Mouse (Mus musculus): Measurements from ENCODE around the gene Mlec. TPM values are rescaled to one million over a fixed set of nuclear protein-coding genes. Genes with fewer than 3 reads are reported as not detected.

The Mlec gene
- total and polyA plus RNA-seq, 2 experiments = 33.7 to 40.8 TPM

GRCm38 (mm10) chr5:115132465-115132864 lies 25.5 kb downstream of the Mlec start:
- WGBS = 93% methylated on average over 8 of the region's 8 CpGs
- Histone ChIP-seq H3K27me3 (ENCODE audit: control insufficient read depth, insufficient read depth, low read length) (no peaks in the 10 kb centered on the region), H3K79me2 (ENCODE audit: control insufficient read depth, insufficient read depth, low read length) (peaks cover 4% of the 10 kb centered on the region; the same call in 1 of the 2 replicates), H3K4me3 (ENCODE audit: insufficient read depth, low read depth, low read length) (no peak overlapping the region), H3K4me1 (ENCODE audit: control insufficient read depth, insufficient read depth, low read length) (peaks cover 9% of the 10 kb centered on the region; the same call in 1 of the 2 replicates), H3K27ac (replicated peaks; ENCODE audit: insufficient read depth, low read depth, low read length) (no peak overlapping the region), H3K9ac (ENCODE audit: low read depth, low read length) (no peak overlapping the region), H3K36me3 (ENCODE audit: control insufficient read depth, insufficient read depth, low read length) (peaks cover 6% of the 10 kb centered on the region; the same call in 1 of the 2 replicates)
- TF ChIP-seq POLR2A (IDR thresholded peaks at IDR 0.05; ENCODE audit: extremely low read depth, insufficient read depth, low read length) (no peak), CTCF (IDR thresholded peaks at IDR 0.05; ENCODE audit: low read depth, low read length) (no peak)
- no peak for DNase-seq (ENCODE audit: extremely low read depth, low read depth, low spot score)

DNA sequence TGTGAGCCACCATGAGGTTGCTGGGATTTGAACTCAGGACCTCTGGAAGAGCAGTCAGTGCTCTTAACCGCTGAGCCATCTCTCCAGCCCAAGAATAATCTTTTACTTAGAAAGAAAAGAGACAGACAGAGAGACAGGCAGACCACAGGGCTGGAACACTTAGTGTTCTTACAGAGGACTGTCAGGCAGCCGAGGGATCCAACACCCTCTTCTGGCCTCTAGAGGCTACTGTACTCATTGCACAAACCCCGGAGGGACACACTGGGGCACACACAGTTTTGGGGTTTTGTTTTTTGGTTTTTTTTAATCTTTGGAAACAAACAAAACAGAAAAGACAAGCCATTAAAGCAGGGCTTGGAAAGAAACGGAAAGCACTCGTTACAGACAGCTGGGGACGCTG lies 28.7 kb downstream of the Mlec start:
- Histone ChIP-seq H3K4me3 (ENCODE audit: insufficient read depth, low read depth, low read length) (no peak overlapping the region), H3K4me1 (ENCODE audit: control insufficient read depth, insufficient read depth, low read length) (peaks cover 9% of the 10 kb centered on the region; the same call in 1 of the 2 replicates), H3K9ac (ENCODE audit: low read depth, low read length) (no peak overlapping the region), H3K27me3 (ENCODE audit: control insufficient read depth, insufficient read depth, low read length) (no peaks in the 10 kb centered on the region), H3K27ac (replicated peaks; ENCODE audit: insufficient read depth, low read depth, low read length) (no peak overlapping the region), H3K36me3 (ENCODE audit: control insufficient read depth, insufficient read depth, low read length) (peaks cover 6% of the 10 kb centered on the region; the same call in 1 of the 2 replicates), H3K79me2 (ENCODE audit: control insufficient read depth, insufficient read depth, low read length) (peaks cover 3% of the 10 kb centered on the region; the same call in 1 of the 2 replicates)
- TF ChIP-seq POLR2A (IDR thresholded peaks at IDR 0.05; ENCODE audit: extremely low read depth, insufficient read depth, low read length) (no peak), CTCF (IDR thresholded peaks at IDR 0.05; ENCODE audit: low read depth, low read length) (no peak)
- WGBS = 93% methylated on average over 6 of the region's 6 CpGs
- no peak for DNase-seq (ENCODE audit: extremely low read depth, low read depth, low spot score)

DNA sequence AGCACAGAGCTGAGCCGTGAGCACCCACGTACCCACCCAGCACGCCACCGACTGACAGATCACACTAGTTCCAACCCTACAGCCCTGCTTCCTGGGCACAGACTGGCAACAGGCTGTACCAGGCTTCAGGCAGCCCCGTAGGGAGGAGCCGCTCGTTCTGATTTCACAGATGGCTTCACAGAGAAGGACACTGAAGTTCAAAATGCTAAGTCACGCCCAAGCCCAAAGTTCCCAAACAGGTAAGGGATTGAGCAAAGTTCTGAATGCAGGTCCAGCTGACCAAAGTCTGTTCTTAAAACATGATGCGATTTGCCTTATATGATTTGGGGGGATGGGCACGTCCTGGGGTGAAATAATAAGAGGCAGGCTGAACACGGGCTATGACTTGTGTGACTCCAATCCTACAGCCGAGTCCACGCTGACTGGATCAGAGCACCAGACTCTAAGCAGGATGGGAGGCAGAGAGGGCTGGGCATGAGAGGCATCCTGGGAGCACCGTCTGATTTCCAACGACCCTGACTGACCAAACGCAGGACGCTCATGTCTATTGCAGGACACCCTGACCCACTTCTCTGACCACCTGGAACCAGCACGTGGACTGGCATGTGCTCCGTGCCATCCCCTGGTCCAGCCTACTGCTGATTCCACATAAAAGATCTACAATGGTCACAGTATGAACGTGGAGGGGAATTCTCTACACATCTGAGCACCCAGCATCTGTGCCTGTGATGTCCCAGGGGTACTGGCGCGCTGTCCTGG lies 30.4 kb downstream of the Mlec start:
- no peak for TF ChIP-seq POLR2A (IDR thresholded peaks at IDR 0.05; ENCODE audit: extremely low read depth, insufficient read depth, low read length)
- TF ChIP-seq CTCF (IDR thresholded peaks at IDR 0.05; ENCODE audit: low read depth, low read length) = no peak
- H3K27ac ChIP-seq (replicated peaks; ENCODE audit: insufficient read depth, low read depth, low read length) = no peak overlapping the region

DNA sequence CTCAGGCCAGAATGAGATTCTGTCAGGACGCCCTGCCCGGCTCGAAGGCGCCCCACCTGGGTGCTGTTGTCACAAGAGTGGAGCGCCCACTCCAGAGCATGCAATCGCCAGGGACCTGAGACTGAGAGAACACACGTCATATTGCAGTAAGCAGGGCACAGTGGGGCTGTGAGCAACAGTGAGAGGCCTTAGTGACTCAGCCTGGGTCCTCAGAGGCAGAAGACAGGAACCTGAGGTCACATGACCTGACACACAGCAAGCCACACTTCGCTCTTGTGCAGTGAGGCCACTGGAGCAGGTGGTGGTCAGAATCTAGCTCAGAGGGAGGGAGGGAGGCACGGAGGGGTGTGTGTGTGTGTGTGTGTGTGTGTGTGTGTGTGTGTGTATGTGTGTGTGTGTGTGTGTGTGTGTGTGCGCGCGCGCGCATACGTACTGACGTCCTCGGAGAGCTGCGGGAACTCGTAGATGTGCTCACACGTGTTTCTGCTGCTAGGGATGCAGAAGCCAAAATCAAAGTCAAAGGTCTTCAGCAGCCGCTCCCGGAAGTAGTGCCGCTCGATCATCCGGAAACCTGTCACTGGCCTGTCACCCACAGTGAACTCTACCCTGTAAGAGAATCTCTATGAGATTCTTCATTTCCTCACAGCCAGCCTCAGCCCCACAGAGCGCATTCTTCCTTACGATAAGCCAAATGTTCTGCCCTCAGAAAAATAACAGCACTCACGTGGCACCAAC lies 31.2 kb downstream of the Mlec start:
- Histone ChIP-seq H3K9ac (ENCODE audit: low read depth, low read length) (no peak overlapping the region), H3K79me2 (ENCODE audit: control insufficient read depth, insufficient read depth, low read length) (no peaks in the 10 kb centered on the region), H3K27ac (replicated peaks; ENCODE audit: insufficient read depth, low read depth, low read length) (no peak overlapping the region), H3K4me3 (ENCODE audit: insufficient read depth, low read depth, low read length) (no peak overlapping the region), H3K27me3 (ENCODE audit: control insufficient read depth, insufficient read depth, low read length) (no peaks in the 10 kb centered on the region), H3K4me1 (ENCODE audit: control insufficient read depth, insufficient read depth, low read length) (no peaks in the 10 kb centered on the region), H3K36me3 (ENCODE audit: control insufficient read depth, insufficient read depth, low read length) (peaks cover 6% of the 10 kb centered on the region; the same call in 1 of the 2 replicates)
- no peak for DNase-seq (ENCODE audit: extremely low read depth, low read depth, low spot score)
- 92% methylated on average over 28 of the region's 28 CpGs for WGBS
- TF ChIP-seq POLR2A (IDR thresholded peaks at IDR 0.05; ENCODE audit: extremely low read depth, insufficient read depth, low read length) (no peak), CTCF (IDR thresholded peaks at IDR 0.05; ENCODE audit: low read depth, low read length) (no peak)

More for the DNA sequence above, 30.4 kb downstream of the Mlec start:
- Histone ChIP-seq H3K9ac (ENCODE audit: low read depth, low read length) (no peak overlapping the region), H3K27me3 (ENCODE audit: control insufficient read depth, insufficient read depth, low read length) (no peaks in the 10 kb centered on the region), H3K36me3 (ENCODE audit: control insufficient read depth, insufficient read depth, low read length) (peaks cover 6% of the 10 kb centered on the region; the same call in 1 of the 2 replicates), H3K79me2 (ENCODE audit: control insufficient read depth, insufficient read depth, low read length) (no peaks in the 10 kb centered on the region), H3K4me3 (ENCODE audit: insufficient read depth, low read depth, low read length) (no peak overlapping the region), H3K4me1 (ENCODE audit: control insufficient read depth, insufficient read depth, low read length) (no peaks in the 10 kb centered on the region)
- peak; percentile 34 for DNase-seq (ENCODE audit: extremely low read depth, low read depth, low spot score)
- WGBS = 93% methylated on average over 22 of the region's 22 CpGs

- DNase-seq (ENCODE audit: extremely low read depth, low read depth, low spot score) = peak; percentile 43
- Histone ChIP-seq H3K27ac (replicated peaks; ENCODE audit: insufficient read depth, low read depth, low read length) (no peak overlapping the region), H3K27me3 (ENCODE audit: control insufficient read depth, insufficient read depth, low read length) (no peaks in the 10 kb centered on the region), H3K36me3 (ENCODE audit: control insufficient read depth, insufficient read depth, low read length) (peaks cover 6% of the 10 kb centered on the region; the same call in 1 of the 2 replicates), H3K9ac (ENCODE audit: low read depth, low read length) (no peak overlapping the region), H3K79me2 (ENCODE audit: control insufficient read depth, insufficient read depth, low read length) (no peaks in the 10 kb centered on the region), H3K4me1 (ENCODE audit: control insufficient read depth, insufficient read depth, low read length) (no peaks in the 10 kb centered on the region), H3K4me3 (ENCODE audit: insufficient read depth, low read depth, low read length) (no peak overlapping the region)
- TF ChIP-seq POLR2A (IDR thresholded peaks at IDR 0.05; ENCODE audit: extremely low read depth, insufficient read depth, low read length) (no peak), CTCF (IDR thresholded peaks at IDR 0.05; ENCODE audit: low read depth, low read length) (peak; percentile 96)
- WGBS = 46% methylated on average over 24 of the region's 24 CpGs
Measured at GRCm38 (mm10) chr5:115125211-115125871, 32.6 kb downstream of the Mlec start.

All from liver, adult 2 months (tissue).